Mouse (Mus musculus): Measurements from ENCODE around the gene Cdkn3.
A peak's percentile ranks its signal among the peaks of the same experiment; 100 is the strongest.
"Not testable (repeated sequence)": the region's sequence is repeated elsewhere in the genome, so short reads cannot be mapped to it uniquely, and the experiment has no call there.

The Cdkn3 gene

DNA sequence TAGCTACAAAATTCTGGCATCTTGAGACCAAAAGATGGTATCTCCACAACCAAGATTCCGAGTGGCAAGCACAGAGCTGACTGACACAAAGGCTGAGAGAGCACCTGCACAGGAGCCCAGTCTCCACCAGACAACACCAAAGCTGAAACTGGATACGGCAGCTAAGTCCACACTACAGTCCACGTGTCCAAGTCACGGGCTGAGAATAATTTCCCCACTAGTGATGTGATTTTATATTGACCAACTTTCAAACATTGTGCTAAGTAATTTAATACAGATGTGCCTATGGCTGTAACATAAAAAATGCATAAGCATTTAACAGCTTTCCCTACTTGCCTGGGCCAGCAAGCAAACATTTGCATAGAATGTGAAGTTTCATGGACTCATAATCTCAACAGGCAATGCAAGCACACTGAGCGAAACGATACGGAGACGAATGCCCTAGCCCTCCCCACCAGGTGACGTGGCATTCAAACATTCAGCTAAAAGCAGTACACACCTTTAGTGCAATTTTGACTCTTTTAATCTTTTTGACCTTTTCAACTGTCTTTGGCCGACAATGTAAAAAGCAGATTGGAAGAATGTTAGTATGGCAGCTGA lies 23.1 kb downstream of the Cdkn3 start:
- DNase-seq (ENCODE audit: low spot score) = no peak

DNA sequence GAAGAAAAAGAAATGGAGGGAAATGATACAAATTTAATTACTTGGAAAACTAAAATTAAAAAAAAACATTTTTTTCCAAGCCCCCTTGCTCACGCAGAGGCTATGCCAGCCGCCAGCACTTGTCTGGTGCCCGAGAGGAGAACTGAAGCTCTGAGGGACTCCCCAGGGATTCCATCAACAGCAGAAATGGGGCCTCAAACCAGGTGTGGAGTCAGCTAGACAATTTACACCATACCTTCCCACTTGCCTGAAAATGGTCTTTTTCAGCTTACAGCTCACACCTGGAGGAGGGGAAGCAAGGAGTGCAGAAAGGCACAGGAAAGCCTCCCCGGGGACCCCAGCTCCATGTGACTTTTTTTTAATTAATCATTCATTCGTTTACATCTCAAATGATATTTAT lies 24.9 kb downstream of the Cdkn3 start:
- no peak for DNase-seq (ENCODE audit: low spot score)

GRCm38 (mm10) chr14:46787454-46787786 lies 27.1 kb downstream of the Cdkn3 start:
- DNase-seq (ENCODE audit: low spot score) = peak; percentile 58

DNA sequence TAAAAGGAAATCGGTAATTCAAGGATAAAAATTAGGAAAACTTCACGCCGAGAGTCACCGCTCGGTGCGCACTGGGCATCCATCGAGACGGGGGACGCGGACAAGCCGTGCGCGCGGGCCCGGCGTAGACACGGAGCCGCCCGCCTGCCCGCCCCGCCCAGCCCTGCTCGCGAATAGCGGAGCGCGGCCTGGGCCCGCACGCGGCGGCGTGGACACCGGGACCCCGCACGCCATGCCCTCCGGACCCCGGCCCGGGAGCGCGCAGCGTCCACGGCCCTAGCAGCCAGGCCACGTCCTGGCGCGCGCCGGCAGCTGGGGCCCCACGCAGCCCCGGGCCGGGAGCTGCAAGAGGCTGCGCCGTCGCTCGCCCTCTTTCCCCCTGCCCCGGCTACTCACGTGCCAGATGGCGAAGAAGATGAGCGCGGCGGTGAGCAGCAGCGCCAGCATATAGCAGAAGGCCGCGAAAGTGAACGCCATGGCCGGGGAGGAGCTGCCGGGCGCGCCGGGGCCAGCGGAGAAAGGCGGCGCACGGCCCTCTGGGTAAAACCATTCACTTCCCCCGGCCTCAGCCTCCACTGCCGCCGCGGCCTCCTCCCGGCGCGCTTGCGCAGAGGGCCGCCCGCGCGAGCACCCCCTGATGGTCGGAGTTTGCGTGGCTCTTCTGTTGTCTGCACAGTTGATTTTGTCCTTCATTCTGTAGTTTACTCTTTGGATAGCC lies 27.6 kb downstream of the Cdkn3 start, which contains the start of gene Cnih1:
Gene Cnih1 (minus strand): TSS at position 625 of the 718 bp plus-strand sequence.
- DNase-seq (ENCODE audit: low spot score) = peak; percentile 82

GRCm38 (mm10) chr14:46788505-46788901 lies 28.2 kb downstream of the Cdkn3 start:
- no peak for DNase-seq (ENCODE audit: low spot score)

- no peak for DNase-seq (ENCODE audit: low spot score)
Measured at GRCm38 (mm10) chr14:46790303-46790702, 30.0 kb downstream of the Cdkn3 start.

DNA sequence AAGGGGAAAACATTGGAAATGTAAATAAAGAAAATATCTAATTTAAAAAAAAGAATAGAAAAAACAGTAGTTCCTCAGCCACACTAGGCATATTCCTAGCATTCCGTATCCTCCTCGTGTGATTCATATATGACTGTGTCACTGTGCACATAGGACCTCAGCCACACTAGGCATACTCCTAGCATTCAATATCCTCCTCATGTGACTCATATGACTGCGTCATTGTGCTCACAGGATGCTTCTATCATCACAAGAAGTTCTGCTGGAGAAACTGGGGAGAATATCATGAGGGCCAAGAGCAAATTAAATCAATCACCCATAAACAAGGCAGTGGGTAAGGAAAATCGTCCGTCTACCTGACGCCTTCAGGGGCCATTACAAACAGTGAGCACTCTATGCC lies 30.4 kb downstream of the Cdkn3 start:
- DNase-seq (ENCODE audit: low spot score) = no peak

GRCm38 (mm10) chr14:46794157-46794556 lies 33.8 kb downstream of the Cdkn3 start:
- no peak for DNase-seq (ENCODE audit: low spot score)

DNA sequence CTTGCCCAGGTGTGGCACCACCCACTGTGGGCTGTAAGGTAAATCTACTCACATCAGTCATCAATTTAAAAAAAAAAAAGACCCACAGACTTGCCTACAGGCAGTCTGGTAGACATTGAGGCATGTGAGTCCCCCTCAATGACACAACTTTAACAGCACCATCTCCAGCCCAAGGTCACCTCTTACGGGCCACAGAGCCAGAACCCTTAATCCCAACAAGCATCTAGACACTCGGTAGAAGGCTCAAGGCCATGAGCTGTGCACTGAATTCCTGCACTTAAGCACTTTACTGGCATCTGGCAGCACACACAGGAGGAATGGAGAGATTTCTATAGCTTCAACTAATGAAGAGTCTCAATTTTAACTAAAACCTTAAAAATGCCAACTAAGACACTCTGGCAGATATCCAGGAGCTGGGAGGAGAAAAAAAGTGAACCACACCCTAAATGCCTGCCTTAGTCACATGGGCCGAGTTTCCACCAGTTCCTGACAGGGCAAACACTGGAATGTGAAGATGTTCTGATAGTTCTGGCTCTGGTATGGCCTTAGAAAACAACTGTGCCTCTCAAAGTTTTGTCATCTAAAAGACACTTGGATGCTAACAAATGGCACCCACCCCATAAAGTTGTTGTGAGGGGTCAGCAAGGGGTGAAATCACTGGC lies 40.5 kb downstream of the Cdkn3 start:
- DNase-seq (ENCODE audit: low spot score) = peak; percentile 39

DNA sequence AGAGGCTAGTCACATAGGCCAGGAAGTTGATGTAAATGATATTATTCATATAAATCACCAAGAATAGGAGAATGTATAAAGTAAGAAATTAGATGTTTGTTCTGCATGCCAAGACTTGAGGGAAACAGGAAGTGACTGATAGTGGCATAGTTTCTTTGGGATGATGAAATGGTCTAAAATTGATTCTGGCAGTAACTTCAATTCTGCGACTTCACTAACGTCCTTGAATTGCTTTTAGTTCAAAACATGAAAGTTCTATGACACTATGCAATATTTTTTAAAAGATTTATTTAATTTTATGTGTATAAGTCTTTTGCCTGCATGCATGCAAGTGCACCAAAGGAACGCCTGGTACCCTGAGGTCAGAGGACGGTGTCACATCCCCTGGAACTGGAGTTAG lies 42.9 kb downstream of the Cdkn3 start:
- no peak for DNase-seq (ENCODE audit: low spot score)

- DNase-seq (ENCODE audit: low spot score) = no peak
Measured at GRCm38 (mm10) chr14:46803791-46804190, 43.5 kb downstream of the Cdkn3 start.

DNA sequence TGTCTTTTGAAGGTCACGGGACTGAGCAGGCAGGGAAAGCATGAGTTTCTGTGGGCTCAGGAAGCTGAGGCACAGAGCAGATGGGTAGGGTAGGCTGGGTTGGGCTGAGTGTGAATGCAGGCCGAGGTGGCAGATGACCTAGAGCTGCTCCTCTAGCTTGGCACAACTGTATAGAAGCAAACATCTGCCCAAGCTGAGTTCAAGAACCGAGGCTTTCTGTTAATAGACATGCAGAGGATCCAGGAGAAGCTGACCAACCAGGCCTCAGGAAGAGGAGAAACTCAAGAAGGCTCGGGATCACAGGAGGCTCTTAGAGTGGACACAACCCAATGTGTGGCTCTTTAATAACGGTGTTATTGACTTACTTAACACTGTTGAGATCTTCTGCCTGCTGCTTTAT lies 45.8 kb downstream of the Cdkn3 start:
- DNase-seq (ENCODE audit: low spot score) = no peak

DNA sequence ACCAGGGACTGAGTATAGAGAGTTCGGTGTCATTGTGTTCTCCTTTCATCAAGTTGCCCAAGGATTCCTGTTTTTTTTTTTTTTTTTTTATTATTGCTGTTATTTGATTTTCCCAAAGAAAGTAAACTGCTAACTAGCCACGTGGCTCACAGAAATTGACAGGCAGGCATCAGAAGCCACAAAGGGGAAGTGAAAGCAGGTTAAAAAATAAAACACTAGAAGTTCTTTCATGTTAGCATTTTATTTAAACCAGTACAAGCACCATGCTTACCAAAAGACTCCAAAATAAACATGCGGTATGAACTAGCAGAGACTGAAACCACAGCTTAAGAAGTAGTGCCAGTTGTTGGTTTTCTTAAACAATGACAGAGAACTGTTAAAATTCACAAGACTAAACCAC lies 47.6 kb downstream of the Cdkn3 start:
- DNase-seq (ENCODE audit: low spot score) = no peak

GRCm38 (mm10) chr14:46815640-46816039 lies 55.3 kb downstream of the Cdkn3 start:
- no peak for DNase-seq (ENCODE audit: low spot score)

GRCm38 (mm10) chr14:46816916-46817622 lies 56.7 kb downstream of the Cdkn3 start:
- DNase-seq (ENCODE audit: low spot score) = no peak

- no peak for DNase-seq (ENCODE audit: low spot score)
Measured at GRCm38 (mm10) chr14:46818743-46819142, 58.4 kb downstream of the Cdkn3 start.

DNA sequence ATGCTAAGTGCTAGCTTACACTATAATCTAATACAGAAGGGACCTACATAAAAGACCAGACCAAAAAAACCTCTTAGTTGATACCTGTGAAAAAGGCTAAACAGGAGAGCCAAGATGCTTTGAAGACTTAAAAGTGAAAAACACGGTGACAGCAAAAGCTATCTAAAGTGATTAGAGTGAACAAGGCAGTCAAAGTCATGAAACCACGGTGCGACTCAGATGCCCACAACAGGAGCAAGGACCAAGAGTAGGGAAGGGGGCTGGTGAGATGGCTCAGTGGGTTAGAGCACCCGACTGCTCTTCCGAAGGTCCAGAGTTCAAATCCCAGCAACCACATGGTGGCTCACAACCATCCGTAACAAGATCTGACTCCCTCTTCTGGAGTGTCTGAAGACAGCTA lies 59.6 kb downstream of the Cdkn3 start:
- DNase-seq (ENCODE audit: low spot score) = not testable (repeated sequence)
